Mouse (Mus musculus) ovary, postnatal 36 days (tissue): ENCODE data around the gene Gm10799.
A peak's percentile ranks its signal among the peaks of the same experiment; 100 is the strongest.
"Not testable (repeated sequence)": the region's sequence is repeated elsewhere in the genome, so short reads cannot be mapped to it uniquely, and the experiment has no call there.

ENCODE experiments used
- DNase-seq: peaks from one replicate; pipeline ENCODE4 v3.0.0; 2022; ENCODE audit warnings: low spot score, mixed read lengths

Gene Gm10799

DNA sequence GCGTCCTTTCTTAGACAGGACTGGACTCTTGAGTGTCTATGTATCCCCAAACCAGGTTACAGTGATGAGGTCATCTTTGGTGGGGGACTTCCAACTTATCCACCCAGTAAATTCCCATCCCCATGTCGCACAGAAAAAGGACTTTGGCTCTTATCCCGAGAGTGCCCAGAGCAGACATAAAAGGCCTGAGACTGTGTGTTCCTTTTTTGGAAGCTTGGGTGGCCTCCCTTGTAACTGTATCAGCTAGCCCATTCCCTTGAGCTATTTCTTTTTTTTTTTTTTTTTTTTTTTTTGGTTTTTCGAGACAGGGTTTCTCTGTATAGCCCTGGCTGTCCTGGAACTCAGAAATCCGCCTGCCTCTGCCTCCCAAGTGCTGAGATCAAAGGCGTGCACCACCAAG lies 2.8 kb downstream of the Gm10799 start, which contains the start of gene Gm10912:
Gene Gm10912 (plus strand): TSS at position 301 of the 400 bp plus-strand sequence.
- DNase-seq, result not testable (repeated sequence)

- DNase-seq, result no peak
Measured at GRCm38 (mm10) chr2:104064152-104064551, 4.2 kb downstream of the Gm10799 start.

DNA sequence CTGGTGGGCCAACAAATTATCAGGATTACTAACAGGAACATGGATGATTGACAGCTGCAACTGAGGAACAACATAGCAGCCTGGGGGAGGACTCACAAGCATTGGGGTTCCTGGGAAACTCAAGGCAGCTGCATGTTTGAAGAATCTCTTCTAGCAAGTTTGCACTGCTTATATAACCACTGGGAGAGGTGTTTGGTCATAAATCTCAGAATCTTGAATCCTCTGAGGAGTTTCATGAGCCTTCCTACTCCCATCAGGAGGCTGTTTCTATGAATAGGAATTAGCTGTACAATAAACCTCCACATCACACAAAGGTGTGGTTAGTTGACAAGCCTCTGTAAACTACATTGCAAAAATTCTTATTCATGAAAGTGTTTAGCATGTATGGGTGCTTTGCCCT lies 5.7 kb downstream of the Gm10799 start:
- no peak for DNase-seq

DNA sequence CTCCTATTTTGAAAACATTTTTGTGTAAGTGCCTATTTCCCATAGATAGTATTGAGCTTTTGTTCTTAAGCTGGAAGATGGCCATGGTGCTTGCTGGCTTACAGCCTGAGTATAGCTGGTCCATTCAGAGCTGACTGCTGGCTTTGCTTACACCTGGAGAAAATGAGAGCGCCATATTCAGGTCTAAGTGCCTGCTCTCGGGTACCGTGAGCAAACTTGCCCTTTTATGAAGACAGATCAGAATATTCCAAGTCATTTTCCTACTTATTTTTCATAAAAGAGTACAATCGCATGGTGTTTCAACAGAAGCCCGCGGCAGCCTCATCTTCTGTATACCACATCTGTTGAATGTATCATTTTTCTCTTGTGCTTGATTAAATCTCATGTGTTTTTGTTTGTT lies 7.4 kb downstream of the Gm10799 start:
- no peak for DNase-seq

GRCm38 (mm10) chr2:104059786-104060185 lies 8.6 kb downstream of the Gm10799 start:
- no peak for DNase-seq

DNA sequence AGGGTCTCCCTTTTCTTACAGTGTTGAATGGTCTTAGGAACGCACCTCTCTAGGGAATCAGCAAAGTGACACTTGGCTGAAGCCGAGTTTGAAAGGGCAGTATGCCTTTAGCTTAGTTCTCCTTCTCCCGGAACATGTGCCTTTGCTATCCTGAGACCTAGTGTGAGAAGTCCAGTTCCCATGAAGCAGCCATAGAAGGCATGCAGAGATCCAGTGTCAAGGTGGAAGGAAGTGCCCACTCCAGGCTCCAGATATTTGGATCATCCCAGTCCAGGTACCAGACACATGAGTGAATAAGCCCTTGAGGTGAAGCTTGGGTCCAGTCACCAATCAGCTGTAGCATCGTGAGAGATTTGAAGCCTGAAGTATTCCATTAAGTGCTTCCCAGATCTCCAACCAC lies 9.4 kb downstream of the Gm10799 start:
- no peak for DNase-seq

DNA sequence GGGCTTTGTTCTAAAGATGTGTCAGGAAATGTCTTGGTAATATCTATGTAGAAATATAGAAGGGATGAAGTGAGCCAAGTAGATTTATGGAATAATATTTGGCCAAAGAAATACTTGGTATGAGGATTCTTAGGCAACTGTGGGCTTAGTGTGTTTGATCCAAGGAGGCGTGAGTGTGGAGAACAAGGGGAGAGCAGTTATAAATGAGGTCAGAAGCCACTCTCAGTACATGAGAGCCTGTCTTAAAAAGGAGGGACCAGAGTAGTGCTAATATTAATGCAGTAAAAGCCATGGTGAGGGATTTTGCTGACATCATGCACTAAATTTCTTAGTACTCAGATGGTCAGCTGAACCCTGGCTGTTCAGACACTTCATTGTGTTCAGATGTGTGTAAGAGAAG lies 10.0 kb downstream of the Gm10799 start:
- DNase-seq, result no peak

DNA sequence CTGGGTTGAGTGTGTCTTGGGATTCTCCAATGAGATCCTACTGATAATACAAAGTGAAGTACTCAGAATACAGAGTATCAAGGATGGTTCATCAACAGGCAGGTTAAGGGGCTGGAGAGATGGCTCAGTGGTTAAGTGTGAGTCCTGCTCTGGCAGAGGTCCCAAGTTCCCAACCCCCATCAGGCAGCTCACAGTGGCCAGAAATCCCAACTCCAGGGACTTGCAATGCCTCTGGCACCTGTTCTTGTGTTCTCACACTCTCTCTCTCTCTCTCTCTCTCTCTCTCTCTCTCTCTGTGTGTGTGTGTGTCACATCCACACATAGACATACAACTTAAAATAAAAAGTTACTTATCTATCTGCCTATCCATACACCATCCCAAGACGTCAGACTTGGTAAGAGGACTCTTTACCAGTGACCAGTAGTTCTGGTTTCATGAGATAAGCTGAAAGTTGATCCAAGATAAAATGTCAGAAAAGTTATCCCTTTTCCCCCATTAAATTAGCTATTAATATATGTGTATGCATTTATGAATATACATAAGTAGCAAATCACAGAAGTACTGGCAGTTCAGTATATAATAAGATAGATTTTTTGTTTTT lies 23.8 kb downstream of the Gm10799 start:
- DNase-seq, result no peak

DNA sequence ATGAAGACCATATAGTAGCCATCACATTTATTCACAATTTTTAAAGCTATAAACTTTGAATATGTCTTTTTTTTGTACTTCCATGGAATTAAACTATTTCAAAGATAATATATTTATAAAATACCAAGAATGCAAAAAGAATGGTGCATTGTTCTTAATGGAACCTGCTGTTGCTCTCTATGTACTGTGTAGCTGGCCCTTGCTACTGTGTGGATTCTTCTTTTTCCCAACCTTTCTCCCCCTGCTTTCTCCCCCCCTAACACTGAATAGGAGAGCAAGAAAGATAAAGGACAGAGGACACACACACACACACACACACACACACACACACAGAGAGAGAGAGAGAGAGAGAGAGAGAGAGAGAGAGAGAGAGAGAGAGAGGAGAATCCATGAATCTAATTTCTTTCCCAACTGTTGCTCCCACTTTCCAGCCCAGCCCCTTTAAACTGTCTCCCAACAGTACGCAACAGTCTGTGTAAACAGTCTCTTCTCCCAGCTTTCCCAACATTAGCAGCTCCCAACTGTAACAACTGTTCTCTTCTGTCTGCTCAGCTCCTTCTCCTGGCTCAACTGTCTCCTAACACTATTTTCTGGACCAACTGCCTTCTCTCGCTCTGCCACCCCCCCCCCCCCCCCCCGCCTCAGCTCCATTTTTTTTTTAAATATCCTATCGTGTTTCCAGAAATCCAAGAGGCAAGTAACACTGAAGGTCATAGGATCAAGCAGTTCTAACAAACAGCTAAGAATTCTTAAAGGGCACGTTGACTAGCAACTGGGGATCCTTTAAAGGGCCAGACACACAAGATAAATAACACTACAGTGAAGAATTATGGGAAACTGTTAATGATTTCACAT lies 24.5 kb downstream of the Gm10799 start:
- no peak for DNase-seq

DNA sequence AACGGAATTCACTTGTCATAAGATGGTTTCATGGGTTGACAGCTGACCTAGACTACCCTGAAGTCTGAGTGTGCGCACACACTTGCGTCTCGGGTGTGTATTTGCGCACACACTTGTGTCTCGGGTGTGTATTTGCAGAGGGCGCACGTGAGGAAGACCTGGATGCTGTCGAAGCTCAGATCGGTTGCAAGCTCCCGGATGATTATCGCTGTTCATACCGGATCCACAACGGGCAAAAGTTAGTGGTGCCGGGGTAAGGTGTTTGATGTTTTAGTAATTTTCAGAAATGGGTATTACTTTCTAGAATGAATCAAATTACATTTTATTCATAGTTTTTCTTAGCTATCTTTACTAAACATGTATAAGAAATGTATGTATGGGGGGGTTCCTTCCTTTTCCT lies 25.6 kb downstream of the Gm10799 start:
- no peak for DNase-seq

- no peak for DNase-seq
Measured at GRCm38 (mm10) chr2:104041632-104042031, 26.7 kb downstream of the Gm10799 start.

GRCm38 (mm10) chr2:104038236-104038635 lies 30.1 kb downstream of the Gm10799 start:
- DNase-seq, result no peak

- no peak for DNase-seq
Measured at GRCm38 (mm10) chr2:104036316-104036715, 32.0 kb downstream of the Gm10799 start.

DNA sequence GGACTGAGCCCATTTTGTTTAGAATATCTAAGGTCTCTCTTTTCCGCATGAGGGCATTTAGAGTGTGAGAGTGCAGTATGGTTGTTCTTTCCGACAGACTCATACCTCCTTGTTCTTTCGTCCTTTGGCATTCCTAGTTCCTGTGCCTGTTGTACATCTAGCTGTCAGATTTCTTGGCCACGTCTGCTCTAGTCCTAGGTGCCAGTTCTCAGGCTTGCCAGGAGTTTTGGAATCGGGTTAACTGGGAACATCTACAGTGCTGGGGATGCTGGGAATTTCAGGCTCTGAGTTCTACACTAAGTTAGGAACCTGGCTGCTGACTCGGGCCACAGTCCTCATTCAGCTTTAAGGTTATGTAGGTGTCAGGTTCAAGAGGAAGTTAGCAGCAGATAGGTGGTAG lies 32.8 kb downstream of the Gm10799 start:
- DNase-seq, result no peak

GRCm38 (mm10) chr2:104034832-104035472 lies 33.4 kb downstream of the Gm10799 start:
- DNase-seq, result peak; percentile 59

DNA sequence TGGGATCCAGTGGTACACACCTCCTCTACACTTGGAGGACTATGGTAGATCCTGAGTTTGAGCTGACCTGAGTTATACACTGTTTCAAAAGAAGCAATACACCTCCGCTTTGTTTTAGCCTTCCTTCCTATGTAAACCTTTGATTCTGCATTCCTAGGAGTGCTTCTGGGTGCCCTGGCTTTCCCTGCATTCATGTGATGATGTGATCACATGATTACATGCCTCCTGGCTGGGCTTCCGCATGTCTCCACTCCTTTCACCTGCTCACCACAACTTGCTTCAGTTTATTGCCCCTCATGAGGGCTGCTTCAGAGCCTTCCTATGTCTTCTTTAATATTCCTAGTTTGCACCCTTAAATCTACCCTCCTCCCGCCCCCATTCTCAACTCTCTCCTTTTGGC lies 36.3 kb downstream of the Gm10799 start:
- no peak for DNase-seq

DNA sequence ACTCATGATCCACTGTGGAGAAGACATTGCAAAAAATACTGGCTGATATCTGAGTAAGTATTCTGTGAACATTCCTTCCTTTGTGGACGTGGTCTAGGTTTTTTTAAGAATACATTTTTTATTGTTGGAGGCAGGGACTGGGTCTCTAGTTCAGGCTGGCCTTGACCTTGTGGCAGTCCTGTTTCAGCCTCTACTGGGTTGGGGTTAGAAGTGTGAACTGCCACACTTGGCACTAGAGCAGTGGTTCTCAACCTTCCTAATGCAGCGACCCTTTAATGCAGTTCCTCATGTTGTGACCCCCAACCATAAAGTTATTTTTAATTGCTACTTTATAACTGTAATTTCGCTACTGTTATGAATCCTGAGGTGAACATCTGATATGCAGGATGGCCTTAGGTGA lies 38.0 kb downstream of the Gm10799 start:
- no peak for DNase-seq

DNA sequence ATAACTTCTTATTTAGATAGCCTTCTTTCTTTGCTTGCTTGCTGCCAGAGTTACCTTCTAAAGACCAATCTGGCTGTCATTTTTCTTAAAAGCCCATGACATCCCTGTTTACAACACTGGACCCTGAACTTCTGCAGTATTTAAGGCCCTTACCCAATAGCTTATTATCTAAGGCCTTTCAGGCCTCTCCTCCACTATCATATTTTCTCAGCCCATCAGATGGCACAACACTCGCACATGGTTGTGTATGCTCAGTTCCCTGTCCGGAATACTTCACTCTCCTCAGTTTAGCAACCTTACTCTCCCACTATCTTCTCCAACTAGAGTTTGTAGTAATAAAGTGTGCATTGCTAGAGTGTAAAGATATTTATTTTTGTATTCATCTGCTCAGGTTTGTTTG lies 39.3 kb downstream of the Gm10799 start:
- DNase-seq, result no peak

DNA sequence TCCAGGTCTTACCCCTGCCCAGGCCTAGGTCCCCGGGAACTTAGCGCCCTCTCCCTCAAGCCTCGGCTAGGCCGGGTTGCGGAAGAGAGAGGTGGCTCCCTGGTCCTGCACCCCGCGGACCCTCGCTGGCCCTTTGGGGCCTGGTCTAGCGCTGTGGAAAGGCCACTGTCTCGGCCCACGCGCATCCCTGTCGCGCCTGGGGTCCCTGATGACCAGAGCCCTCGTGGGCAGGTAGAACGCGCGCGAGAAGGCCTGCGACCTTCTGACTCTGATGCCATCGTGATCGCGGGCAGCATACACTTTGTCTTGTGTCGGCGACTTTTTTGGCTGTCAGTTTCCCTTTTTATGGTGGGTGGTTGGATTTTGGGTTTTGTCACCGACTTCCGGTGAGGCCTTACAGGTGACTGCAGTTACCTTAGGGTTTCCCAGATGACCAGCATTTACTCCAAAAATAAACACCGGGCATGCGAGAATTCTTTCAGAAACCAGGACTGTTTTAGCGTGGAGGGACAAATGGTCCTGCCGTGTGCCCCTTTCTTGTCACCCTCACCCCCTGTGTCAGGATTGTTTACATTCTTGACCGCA lies 40.1 kb downstream of the Gm10799 start, which contains the start of gene 4931422A03Rik:
Gene 4931422A03Rik (minus strand): TSS at position 223 of the 585 bp plus-strand sequence.
- DNase-seq, result no peak

GRCm38 (mm10) chr2:104027458-104028138 lies 40.8 kb downstream of the Gm10799 start, which contains the start of gene Fbxo3:
Fbxo3 (plus strand) TSS chr2:104027721.
- DNase-seq, result peak; percentile 90

DNA sequence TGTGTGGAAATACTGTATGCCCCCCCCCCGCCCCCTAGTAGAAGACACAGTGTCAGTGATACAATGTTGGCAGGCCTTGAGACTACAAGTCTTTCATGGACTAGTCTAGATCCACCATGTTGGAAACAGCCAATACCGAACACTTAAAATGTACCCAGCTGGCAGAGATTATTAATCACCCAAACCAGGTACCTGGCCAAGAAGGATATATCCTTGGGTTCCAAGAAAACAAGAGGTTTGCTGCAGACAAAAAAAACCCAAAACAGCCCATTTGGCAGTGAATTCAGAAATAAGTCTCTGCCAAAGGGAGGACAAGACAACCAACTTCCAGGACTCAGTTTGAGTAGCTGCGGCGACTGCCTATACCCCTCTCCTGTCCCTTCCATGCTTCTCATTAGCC lies 43.7 kb downstream of the Gm10799 start:
- DNase-seq, result no peak

DNA sequence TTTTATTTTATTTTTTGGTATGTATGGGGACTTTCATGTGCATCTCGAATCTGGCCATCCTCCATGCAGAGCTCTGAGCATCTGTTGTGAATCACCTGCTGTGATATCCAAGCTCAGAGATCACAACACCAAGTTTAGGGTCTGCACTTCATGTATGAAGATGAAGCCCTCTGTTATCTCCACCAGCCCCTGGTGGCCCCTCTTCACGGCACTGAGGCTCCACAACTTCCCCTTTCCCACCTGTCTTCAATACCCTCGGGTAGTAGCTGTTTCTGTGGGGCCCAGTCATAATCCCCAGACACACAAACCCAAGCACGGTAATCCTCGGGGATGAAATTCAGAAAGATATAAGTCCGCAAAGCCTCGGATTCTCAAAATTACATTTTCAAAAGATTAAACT lies 45.3 kb downstream of the Gm10799 start:
- no peak for DNase-seq
